Mouse (Mus musculus) thymus, adult 2 months (tissue): Measurements from ENCODE around the gene Lrrc4c.

ENCODE experiments used
- CTCF ChIP-seq: fragments of 200-500 bp; IDR thresholded peaks from 2 replicates; pipeline ENCODE4 v1.5.1; 2012; ENCODE audit warnings: mild to moderate bottlenecking, control low read depth, low read length, moderate library complexity, borderline replicate concordance; ENCODE audit not compliant: control insufficient read depth, poor library complexity, insufficient read depth; ENCODE audit errors: extremely low read depth
- POLR2A ChIP-seq: fragments of 200-500 bp; IDR thresholded peaks from 2 replicates; pipeline ENCODE4 v1.6.1; 2012; ENCODE audit warnings: mild to moderate bottlenecking, low read length, control low read depth, moderate library complexity; ENCODE audit not compliant: control insufficient read depth, poor library complexity, insufficient read depth; ENCODE audit errors: extremely low read depth

GRCm38 (mm10) chr2:96319201-96319600 lies 1.2 kb downstream of the Lrrc4c start:
- TF ChIP-seq CTCF (no peak), POLR2A (no peak)
